Mouse (Mus musculus) midbrain, postnatal 0 days (tissue): ENCODE measurements around the gene Gm6803. TPM values are rescaled to one million over a fixed set of nuclear protein-coding genes. Genes with fewer than 3 reads are reported as not detected.
A peak's percentile ranks its signal among the peaks of the same experiment; 100 is the strongest.
"Not testable (repeated sequence)": the region's sequence is repeated elsewhere in the genome, so short reads cannot be mapped to it uniquely, and the experiment has no call there.

Experiments
- ATAC-seq: fragments of 200-750 bp; cut with Nextera tagmentation; 2 replicates; pipeline ENCODE4 v1.8.0; 2017; ENCODE audit warnings: moderate number of reproducible peaks, mild to moderate bottlenecking, moderate TSS enrichment, moderate library complexity; ENCODE audit not compliant: low FRiP score
- DNase-seq: peaks from one replicate; pipeline ENCODE4 v3.0.0-alpha.2; 2015; ENCODE audit warnings: low spot score
- H3K27ac ChIP-seq: fragments of 300-500 bp; sonication (generic); 2 replicates; pipeline ENCODE4 v1.5.1; 2014; ENCODE audit warnings: low read depth, mild to moderate bottlenecking, low read length, mixed read lengths
- H3K27me3 ChIP-seq: fragments of 300-500 bp; sonication (generic); 2 replicates; pipeline ENCODE4 v1.6.1; 2014; ENCODE audit warnings: low read length, control low read depth, mixed read lengths; ENCODE audit not compliant: insufficient read depth
- H3K36me3 ChIP-seq: fragments of 300-500 bp; sonication (generic); 2 replicates; pipeline ENCODE4 v1.6.1; 2014; ENCODE audit warnings: low read length, control low read depth, mixed read lengths; ENCODE audit not compliant: insufficient read depth
- H3K4me1 ChIP-seq: fragments of 300-500 bp; sonication (generic); 2 replicates; pipeline ENCODE4 v1.6.1; 2014; ENCODE audit warnings: mild to moderate bottlenecking, control low read depth, antibody characterized with exemption, low read length, mixed read lengths; ENCODE audit not compliant: insufficient read depth
- H3K4me2 ChIP-seq: fragments of 300-500 bp; sonication (generic); 2 replicates; pipeline ENCODE4 v1.6.1; 2014; ENCODE audit warnings: low read depth, mild to moderate bottlenecking, low read length, mixed read lengths; ENCODE audit not compliant: poor library complexity, severe bottlenecking
- H3K4me3 ChIP-seq: fragments of 300-500 bp; sonication (generic); 2 replicates; pipeline ENCODE4 v1.5.1; 2014; ENCODE audit warnings: low read depth, mild to moderate bottlenecking, low read length, moderate library complexity
- H3K9ac ChIP-seq: fragments of 300-500 bp; sonication (generic); replicated peaks from 2 replicates; pipeline ENCODE4 v1.6.1; 2014; ENCODE audit warnings: mild to moderate bottlenecking, low read length, moderate library complexity, mixed read lengths; ENCODE audit not compliant: poor library complexity, severe bottlenecking
- H3K9me3 ChIP-seq: fragments of 300-500 bp; sonication (generic); 2 replicates; pipeline ENCODE4 v1.6.1; 2016; ENCODE audit warnings: low read length, control low read depth
- CTCF ChIP-seq: IDR thresholded peaks from 2 replicates; pipeline ENCODE4 v1.5.1; 2016; ENCODE audit warnings: antibody characterized with exemption, mild to moderate bottlenecking
- WGBS: fragments of 180-500 bp; shearing (Covaris S2); extraction: QIAGEN DNeasy Blood & Tissue Kit; methylation state at CpG from one replicate; pipeline ENCODE4 v1.1.7; 2014; 5-methylcytosine and 5-hydroxymethylcytosine counted together
- polyA plus RNA-seq: library from polyadenylated mRNA; unstranded; fragments of >200 nt; fragmentation: Nextera tagmentation; extraction: Ambion mirVana; gene quantifications from 2 replicates; pipeline ENCODE4 v1.2.1, GENCODE M21; 2015
- total RNA-seq: library from RNA; depleted of rRNA; stranded (reverse); fragments of >200 nt; gene quantifications from 2 replicates; pipeline ENCODE4 v1.2.3, GENCODE M21; 2014; rRNA removed

The Gm6803 gene
- total RNA-seq, result not detected in 2 replicates
- polyA plus RNA-seq, result not detected in 2 replicates

GRCm38 (mm10) chr12:88018671-88019070 lies at the start of gene Gm6803:
Gm6803 (minus strand) TSS chr12:88018771.
- not testable (repeated sequence) for H3K27me3 ChIP-seq, H3K36me3 ChIP-seq, H3K4me3 ChIP-seq, H3K4me1 ChIP-seq, H3K9ac ChIP-seq, DNase-seq, H3K27ac ChIP-seq, H3K4me2 ChIP-seq, ATAC-seq, H3K9me3 ChIP-seq
- 71% methylated on average over 2 of the region's 2 CpGs for WGBS

- not testable (repeated sequence) for H3K36me3 ChIP-seq, H3K27ac ChIP-seq, H3K9me3 ChIP-seq, ATAC-seq, DNase-seq, H3K4me1 ChIP-seq, H3K4me2 ChIP-seq, H3K27me3 ChIP-seq, H3K4me3 ChIP-seq, H3K9ac ChIP-seq
- 81% methylated on average over 1 of the region's 1 CpGs for WGBS
Observed at GRCm38 (mm10) chr12:88045226-88045625, 26.7 kb upstream of the Gm6803 start.

GRCm38 (mm10) chr12:88039703-88040102 lies 21.1 kb upstream of the Gm6803 start:
- not testable (repeated sequence) for H3K4me1 ChIP-seq, H3K27me3 ChIP-seq, H3K9me3 ChIP-seq, H3K9ac ChIP-seq, H3K36me3 ChIP-seq, H3K4me2 ChIP-seq, ATAC-seq, H3K4me3 ChIP-seq, DNase-seq, H3K27ac ChIP-seq
- 91% methylated on average over 1 of the region's 1 CpGs for WGBS

- H3K27ac ChIP-seq, H3K27me3 ChIP-seq, H3K36me3 ChIP-seq, H3K4me1 ChIP-seq, H3K9ac ChIP-seq, H3K9me3 ChIP-seq, H3K4me3 ChIP-seq, ATAC-seq, H3K4me2 ChIP-seq: not testable (repeated sequence)
- TF ChIP-seq CTCF, result peak; percentile 42; the same call in 1 of the 2 replicates
- peak; percentile 6 for DNase-seq
Observed at GRCm38 (mm10) chr12:88039062-88039461, 20.5 kb upstream of the Gm6803 start.

GRCm38 (mm10) chr12:88032250-88032649 lies 13.7 kb upstream of the Gm6803 start:
- not testable (repeated sequence) for H3K9me3 ChIP-seq, ATAC-seq

GRCm38 (mm10) chr12:88026704-88027103 lies 8.1 kb upstream of the Gm6803 start, which contains the start of gene Gm2056:
Gm2056 (plus strand) TSS chr12:88027004.
- not testable (repeated sequence) for H3K36me3 ChIP-seq, H3K9ac ChIP-seq, H3K4me2 ChIP-seq, H3K27ac ChIP-seq, H3K4me3 ChIP-seq, H3K27me3 ChIP-seq, ATAC-seq, H3K4me1 ChIP-seq, H3K9me3 ChIP-seq, DNase-seq
- WGBS, result 89% methylated on average over 1 of the region's 1 CpGs

More at GRCm38 (mm10) chr12:88032250-88032649, 13.7 kb upstream of the Gm6803 start:
- H3K27me3 ChIP-seq, H3K36me3 ChIP-seq, H3K4me3 ChIP-seq, H3K4me1 ChIP-seq, H3K27ac ChIP-seq, H3K9ac ChIP-seq, H3K4me2 ChIP-seq, DNase-seq: not testable (repeated sequence)
- WGBS, result 89% methylated on average over 5 of the region's 5 CpGs

GRCm38 (mm10) chr12:88011548-88011947 lies 7.0 kb downstream of the Gm6803 start, which contains the start of gene Gm2075:
Gm2075 (plus strand) TSS chr12:88011848.
- H3K27me3 ChIP-seq, DNase-seq, H3K27ac ChIP-seq, H3K9ac ChIP-seq, H3K4me2 ChIP-seq, H3K9me3 ChIP-seq, H3K36me3 ChIP-seq, H3K4me3 ChIP-seq, H3K4me1 ChIP-seq, ATAC-seq: not testable (repeated sequence)
- no CpG with 5 or more reads among the region's 1 CpGs for WGBS

- H3K27me3 ChIP-seq, ATAC-seq, H3K9ac ChIP-seq, H3K4me3 ChIP-seq, H3K4me2 ChIP-seq, DNase-seq, H3K4me1 ChIP-seq, H3K36me3 ChIP-seq, H3K9me3 ChIP-seq, H3K27ac ChIP-seq: not testable (repeated sequence)
- 74% methylated on average over 3 of the region's 3 CpGs for WGBS
Observed at GRCm38 (mm10) chr12:88004118-88004517, 14.5 kb downstream of the Gm6803 start.
